8 mouse cellular contexts compared by ENCODE assay signal in genomic region chr9:14612588-14612987, GRCm38 (mm10). TPM values are rescaled to one million over a fixed set of nuclear protein-coding genes. Genes with fewer than 3 reads are reported as not detected.
DNase-seq lines count a peak whose midpoint lies in the region; ATAC-seq and TF ChIP-seq lines count a peak whose summit lies in the region.

No protein-coding gene starts in this region.

- H3K9me3 ChIP-seq in heart, embryonic 15.5 days (replicated peaks), result no peaks in the 10 kb centered on the region
- 0 out of 2 replicates have a peak, but pooled peaks cover 3% of the 10 kb centered on the region for H3K9me3 ChIP-seq in embryonic facial prominence, embryonic 10.5 days
- H3K9me3 ChIP-seq in hindbrain, embryonic 14.5 days (ENCODE audit: control insufficient read depth, low read length), result no peaks in the 10 kb centered on the region
- H3K9me3 ChIP-seq in midbrain, embryonic 12.5 days, result no peaks in the 10 kb centered on the region

- TF ChIP-seq CTCF in left cerebral cortex, adult 2 months (IDR thresholded peaks at IDR 0.05), result no peak

- peak overlapping the region; percentile 94 for H3K27ac ChIP-seq in heart, embryonic 15.5 days
- peak overlapping the region; percentile 99 for H3K27ac ChIP-seq in embryonic facial prominence, embryonic 10.5 days (replicated peaks)
- no peak overlapping the region for H3K27ac ChIP-seq in hindbrain, embryonic 14.5 days
- no peak overlapping the region for H3K27ac ChIP-seq in midbrain, embryonic 12.5 days (replicated peaks)
- no peak overlapping the region for H3K27ac ChIP-seq in left cerebral cortex, adult 2 months

- intact Hi-C loops in heart, postnatal 25 days (cut with DNase I), result loop anchor here (5.0 kb wide), 1 partner anchor 35 kb away; no protein-coding TSS in a partner anchor
- intact Hi-C loops in left cerebral cortex, adult 2 months (cut with DNase I), result no loop called here

- H3K4me1 ChIP-seq in heart, embryonic 15.5 days (replicated peaks), result peaks cover 67% of the 10 kb centered on the region
- H3K4me1 ChIP-seq in embryonic facial prominence, embryonic 10.5 days, result peaks cover 72% of the 10 kb centered on the region
- peaks cover 26% of the 10 kb centered on the region for H3K4me1 ChIP-seq in hindbrain, embryonic 14.5 days (replicated peaks; ENCODE audit: control insufficient read depth, insufficient read depth, low read length)
- H3K4me1 ChIP-seq in midbrain, embryonic 12.5 days, result peaks cover 43% of the 10 kb centered on the region

- no peaks in the 10 kb centered on the region for H3K36me3 ChIP-seq in heart, embryonic 15.5 days
- peaks cover 14% of the 10 kb centered on the region for H3K36me3 ChIP-seq in embryonic facial prominence, embryonic 10.5 days (replicated peaks)
- no peaks in the 10 kb centered on the region for H3K36me3 ChIP-seq in hindbrain, embryonic 14.5 days (replicated peaks; ENCODE audit: control insufficient read depth, insufficient read depth)
- peaks cover 4% of the 10 kb centered on the region; the same call in 1 of the 2 replicates for H3K36me3 ChIP-seq in midbrain, embryonic 12.5 days

- DNase-seq in heart, postnatal 25 days (ENCODE audit: low spot score), result no peak
- no peak for DNase-seq in embryonic facial prominence, embryonic 10.5 days (ENCODE audit: low spot score)
- no peak for DNase-seq in hindbrain, embryonic 14.5 days (ENCODE audit: low spot score)
- no peak for DNase-seq in yolk sac, embryonic 10.5 days (ENCODE audit: low spot score)
- DNase-seq in layer of hippocampus, postnatal 25 days (ENCODE audit: extremely low spot score in 1 of 2, low spot score in 1 of 2), result no peak
- DNase-seq in left cerebral cortex, adult 2 months (ENCODE audit: extremely low spot score in 1 of 2, low spot score in 2 of 2), result no peak

- peak overlapping the region; percentile 90 for H3K4me3 ChIP-seq in heart, embryonic 15.5 days
- H3K4me3 ChIP-seq in embryonic facial prominence, embryonic 10.5 days, result peak overlapping the region; percentile 99
- H3K4me3 ChIP-seq in hindbrain, embryonic 14.5 days (replicated peaks; ENCODE audit: low read length), result peak overlapping the region; percentile 7; the same call in 1 of the 2 replicates
- peak overlapping the region; percentile 90 for H3K4me3 ChIP-seq in midbrain, embryonic 12.5 days
- no peak overlapping the region for H3K4me3 ChIP-seq in left cerebral cortex, adult 2 months

- peak overlapping the region; percentile 65 for H3K4me2 ChIP-seq in heart, embryonic 15.5 days
- H3K4me2 ChIP-seq in hindbrain, embryonic 14.5 days (replicated peaks), result peak overlapping the region; percentile 79
- H3K4me2 ChIP-seq in midbrain, embryonic 12.5 days (replicated peaks), result peak overlapping the region; percentile 76

- peak overlapping the region; percentile 93 for H3K9ac ChIP-seq in heart, embryonic 15.5 days
- peak overlapping the region; percentile 37 for H3K9ac ChIP-seq in hindbrain, embryonic 14.5 days
- peak overlapping the region; percentile 98 for H3K9ac ChIP-seq in midbrain, embryonic 12.5 days (replicated peaks)

- no peaks in the 10 kb centered on the region for H3K27me3 ChIP-seq in heart, embryonic 15.5 days
- peaks cover 8% of the 10 kb centered on the region; the same call in 1 of the 2 replicates for H3K27me3 ChIP-seq in embryonic facial prominence, embryonic 10.5 days (replicated peaks; ENCODE audit: low read depth, poor library complexity, severe bottlenecking)
- no peaks in the 10 kb centered on the region for H3K27me3 ChIP-seq in hindbrain, embryonic 14.5 days (ENCODE audit: control insufficient read depth, insufficient read depth, low read length)
- H3K27me3 ChIP-seq in midbrain, embryonic 12.5 days, result peaks cover 13% of the 10 kb centered on the region; the same call in 1 of the 2 replicates

- no peak for ATAC-seq in heart, embryonic 15.5 days (replicated peaks; ENCODE audit: insufficient number of reproducible peaks, insufficient read depth, low FRiP score, low read depth)
- no peak; the same call in 1 of the 2 replicates for ATAC-seq in hindbrain, embryonic 14.5 days (ENCODE audit: low FRiP score)
- no peak for ATAC-seq in midbrain, embryonic 12.5 days (ENCODE audit: low FRiP score, low read depth)

RNA-seq across cellular contexts. Expression of gene Amotl1, which starts 32.3 kb away (rescaled TPM):
- polyA plus RNA-seq in heart, embryonic 15.5 days (2015; fragmentation: Nextera tagmentation; extraction: Ambion mirVana), result 16.1 and 19.6 TPM in 2 replicates
- 10 to 100 TPM; 57.9 to 59.9 TPM for total RNA-seq in heart, postnatal 25 days (2021)
- 23.1 and 27.4 TPM in 2 replicates for polyA plus RNA-seq in embryonic facial prominence, embryonic 10.5 days (2016; fragmentation: Nextera tagmentation; extraction: Ambion mirVana)
- 10.1 and 10.3 TPM in 2 replicates for polyA plus RNA-seq in hindbrain, embryonic 14.5 days (2014; fragmentation: Nextera tagmentation; extraction: Ambion mirVana)
- 14.6 and 15.7 TPM in 2 replicates for polyA plus RNA-seq in midbrain, embryonic 12.5 days (2016; fragmentation: Nextera tagmentation; extraction: Ambion mirVana)
- total RNA-seq in layer of hippocampus, postnatal 25 days (2021), result 10 to 100 TPM; 14.1 to 14.9 TPM
- 10 to 100 TPM; 17.6 to 18.8 TPM for total RNA-seq in left cerebral cortex, adult 2 months (2021)

Comparison
In these comparisons a context has a peak if more than half of its experiments do, and no peak if none do; other contexts are left out.
1. H3K27ac ChIP-seq: peak in heart, embryonic 15.5 days (single experiment) and embryonic facial prominence, embryonic 10.5 days (single experiment); none in hindbrain, embryonic 14.5 days (single experiment), midbrain, embryonic 12.5 days (single experiment) and left cerebral cortex, adult 2 months (single experiment).
2. H3K9ac ChIP-seq: peak in every context shown above with its lines; median percentile 98 in midbrain, embryonic 12.5 days; 93 in heart, embryonic 15.5 days; 37 in hindbrain, embryonic 14.5 days.
3. Peak in every context shown above with its lines, with median percentiles within 50 percentile points of each other: H3K4me2 ChIP-seq.